Mouse (Mus musculus): ENCODE data around the gene Ric3.

DNA sequence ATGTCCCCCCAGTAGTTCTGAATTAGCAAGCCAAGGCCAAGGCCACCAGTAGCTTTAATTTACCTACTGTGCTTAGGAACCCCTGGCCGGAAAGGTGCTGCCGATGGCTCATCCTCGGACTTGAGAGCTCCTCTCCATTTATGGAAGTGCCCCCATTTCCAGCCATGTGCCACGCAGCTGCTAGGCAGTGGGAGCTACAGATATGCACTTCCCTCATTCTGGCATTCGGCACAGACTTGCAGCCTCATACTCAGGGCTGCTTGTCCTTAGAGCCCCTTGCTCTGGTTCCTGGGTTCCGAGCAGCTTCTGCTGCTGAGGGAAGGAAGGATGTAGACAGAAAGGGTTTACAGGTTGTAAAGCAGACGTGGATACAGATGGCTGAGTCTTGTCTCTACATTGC lies 68.3 kb downstream of the Ric3 start:
- TF ChIP-seq CTCF (IDR thresholded peaks at IDR 0.05; ENCODE audit: borderline replicate concordance, insufficient read depth, low read depth, low read length), result no peak
- TF ChIP-seq POLR2A (IDR thresholded peaks at IDR 0.05; ENCODE audit: borderline replicate concordance, insufficient read depth, low read length), result no peak

Data from cerebellum, adult 2 months (tissue).